Mouse (Mus musculus): Measurements from ENCODE around the gene Traf5. TPM values are rescaled to one million over a fixed set of nuclear protein-coding genes. Genes with fewer than 3 reads are reported as not detected.

The Traf5 gene
- total RNA-seq, 1 experiment from 2014 or later, result 11.3 TPM

GRCm38 (mm10) chr1:192068188-192068587 lies 24.2 kb downstream of the Traf5 start:
- ATAC-seq (replicated peaks; ENCODE audit: low read depth, poor library complexity, severe bottlenecking), result no peak

GRCm38 (mm10) chr1:192066956-192067355 lies 25.4 kb downstream of the Traf5 start:
- ATAC-seq (replicated peaks; ENCODE audit: low read depth, poor library complexity, severe bottlenecking), result no peak

- peak; percentile 48 for ATAC-seq (replicated peaks; ENCODE audit: low read depth, poor library complexity, severe bottlenecking)
These were observed 29.0 kb downstream of the Traf5 start for GRCm38 (mm10) chr1:192063209-192063946.

GRCm38 (mm10) chr1:192062682-192063081 lies 29.7 kb downstream of the Traf5 start:
- no peak for ATAC-seq (replicated peaks; ENCODE audit: low read depth, poor library complexity, severe bottlenecking)

GRCm38 (mm10) chr1:192061666-192062306 lies 30.6 kb downstream of the Traf5 start:
- ATAC-seq (replicated peaks; ENCODE audit: low read depth, poor library complexity, severe bottlenecking), result no peak

GRCm38 (mm10) chr1:192058911-192059310 lies 33.4 kb downstream of the Traf5 start:
- no peak for ATAC-seq (replicated peaks; ENCODE audit: low read depth, poor library complexity, severe bottlenecking)

- ATAC-seq (replicated peaks; ENCODE audit: low read depth, poor library complexity, severe bottlenecking), result no peak
These were observed 38.6 kb downstream of the Traf5 start for GRCm38 (mm10) chr1:192053726-192054125.

GRCm38 (mm10) chr1:192052986-192053385 lies 39.4 kb downstream of the Traf5 start:
- ATAC-seq (replicated peaks; ENCODE audit: low read depth, poor library complexity, severe bottlenecking), result no peak

GRCm38 (mm10) chr1:192052461-192052860 lies 39.9 kb downstream of the Traf5 start:
- ATAC-seq (replicated peaks; ENCODE audit: low read depth, poor library complexity, severe bottlenecking), result no peak

- ATAC-seq (replicated peaks; ENCODE audit: low read depth, poor library complexity, severe bottlenecking), result peak; percentile 58
These were observed 93.3 kb downstream of the Traf5 start for GRCm38 (mm10) chr1:191999022-191999421.

GRCm38 (mm10) chr1:191996621-191997185 lies 95.7 kb downstream of the Traf5 start:
- ATAC-seq (replicated peaks; ENCODE audit: low read depth, poor library complexity, severe bottlenecking), result no peak

- ATAC-seq (replicated peaks; ENCODE audit: low read depth, poor library complexity, severe bottlenecking), result no peak
These were observed 96.4 kb downstream of the Traf5 start for GRCm38 (mm10) chr1:191995916-191996315.

- peak; percentile 79 for ATAC-seq (replicated peaks; ENCODE audit: low read depth, poor library complexity, severe bottlenecking)
These were observed 96.9 kb downstream of the Traf5 start for GRCm38 (mm10) chr1:191995488-191995887.

- no peak for ATAC-seq (replicated peaks; ENCODE audit: low read depth, poor library complexity, severe bottlenecking)
These were observed 97.9 kb downstream of the Traf5 start for GRCm38 (mm10) chr1:191994476-191994875.

- no peak for ATAC-seq (replicated peaks; ENCODE audit: low read depth, poor library complexity, severe bottlenecking)
These were observed 100.1 kb downstream of the Traf5 start for GRCm38 (mm10) chr1:191992040-191992780.

- ATAC-seq (replicated peaks; ENCODE audit: low read depth, poor library complexity, severe bottlenecking), result peak; percentile 100
These were observed 102.4 kb downstream of the Traf5 start for GRCm38 (mm10) chr1:191989994-191990393.

- no peak for ATAC-seq (replicated peaks; ENCODE audit: low read depth, poor library complexity, severe bottlenecking)
These were observed 103.3 kb downstream of the Traf5 start for GRCm38 (mm10) chr1:191989060-191989459.

- ATAC-seq (replicated peaks; ENCODE audit: low read depth, poor library complexity, severe bottlenecking), result no peak
These were observed 103.7 kb downstream of the Traf5 start for GRCm38 (mm10) chr1:191988646-191989045.

GRCm38 (mm10) chr1:191987481-191987769 lies 104.9 kb downstream of the Traf5 start:
- ATAC-seq (replicated peaks; ENCODE audit: low read depth, poor library complexity, severe bottlenecking), result no peak

GRCm38 (mm10) chr1:191986674-191987480 lies 105.5 kb downstream of the Traf5 start:
- no peak for ATAC-seq (replicated peaks; ENCODE audit: low read depth, poor library complexity, severe bottlenecking)

Data from common myeloid progenitor, adult 5-6 weeks (primary cell).